Mouse (Mus musculus) granulocyte monocyte progenitor cell, adult 5-6 weeks (primary cell): ENCODE data around the gene Slc22a1. TPM values are rescaled to one million over a fixed set of nuclear protein-coding genes. Genes with fewer than 3 reads are reported as not detected.

ENCODE experiments used
- ATAC-seq: replicated peaks from 2 replicates; pipeline ENCODE4 v1.8.0; 2016; ENCODE audit warnings: mild to moderate bottlenecking, moderate TSS enrichment, inconsistent platforms; ENCODE audit not compliant: poor library complexity, severe bottlenecking
- total RNA-seq, 2 experiments: library from RNA; stranded (forward) in 1 of 2; stranded (reverse) in 1 of 2; fragments of 200-712, 200-1000 nt in 1 of 2; fragments of >200 nt in 1 of 2; fragmentation: Nextera tagmentation in 1 of 2; gene quantifications; 2 replicates each; pipeline ENCODE4 v1.2.3; 2014 to 2017

Gene Slc22a1
- total RNA-seq (2014; fragmentation: Nextera tagmentation), result not detected in 2 replicates
- not detected in 2 replicates for total RNA-seq (2017)

GRCm38 (mm10) chr17:12675646-12676045 is at the start of gene Slc22a1:
TSS of gene Slc22a1 (minus strand) at chr17:12675829.
- no peak for ATAC-seq

- no peak for ATAC-seq
These were observed 49.4 kb upstream of the Slc22a1 start for GRCm38 (mm10) chr17:12724767-12725744.

GRCm38 (mm10) chr17:12723986-12724766 is 48.5 kb upstream of the Slc22a1 start:
- ATAC-seq, result no peak

- peak; percentile 82 for ATAC-seq
These were observed 47.0 kb upstream of the Slc22a1 start for GRCm38 (mm10) chr17:12722622-12723021.

GRCm38 (mm10) chr17:12721118-12721886 is 45.7 kb upstream of the Slc22a1 start:
- ATAC-seq, result no peak

- no peak for ATAC-seq
These were observed 42.6 kb upstream of the Slc22a1 start for GRCm38 (mm10) chr17:12718251-12718650.

GRCm38 (mm10) chr17:12717445-12717844 is 41.8 kb upstream of the Slc22a1 start:
- ATAC-seq, result no peak

GRCm38 (mm10) chr17:12715032-12715431 is 39.4 kb upstream of the Slc22a1 start:
- no peak for ATAC-seq

GRCm38 (mm10) chr17:12714080-12714561 is 38.5 kb upstream of the Slc22a1 start:
- ATAC-seq, result peak; percentile 72

GRCm38 (mm10) chr17:12712993-12713392 is 37.4 kb upstream of the Slc22a1 start:
- ATAC-seq, result no peak

GRCm38 (mm10) chr17:12712191-12712590 is 36.6 kb upstream of the Slc22a1 start:
- ATAC-seq, result no peak

GRCm38 (mm10) chr17:12710976-12711375 is 35.3 kb upstream of the Slc22a1 start:
- ATAC-seq, result no peak

GRCm38 (mm10) chr17:12710050-12710780 is 34.6 kb upstream of the Slc22a1 start:
- ATAC-seq, result no peak

- no peak for ATAC-seq
These were observed 32.8 kb upstream of the Slc22a1 start for GRCm38 (mm10) chr17:12708398-12708797.

- ATAC-seq, result no peak
These were observed 31.0 kb upstream of the Slc22a1 start for GRCm38 (mm10) chr17:12706590-12707049.

GRCm38 (mm10) chr17:12702901-12703300 is 27.3 kb upstream of the Slc22a1 start:
- ATAC-seq, result no peak

- no peak for ATAC-seq
These were observed 24.7 kb upstream of the Slc22a1 start for GRCm38 (mm10) chr17:12700373-12700772.

- no peak for ATAC-seq
These were observed 16.3 kb upstream of the Slc22a1 start for GRCm38 (mm10) chr17:12691899-12692298.

GRCm38 (mm10) chr17:12689537-12689936 is 13.9 kb upstream of the Slc22a1 start:
- no peak; the same call in 1 of the 2 replicates for ATAC-seq
